Mouse (Mus musculus) intestine, embryonic 16.5 days (tissue): ENCODE results near the gene Apobec4. TPM values are rescaled to one million over a fixed set of nuclear protein-coding genes. Genes with fewer than 3 reads are reported as not detected.

Experiments used
- ATAC-seq: fragments of 200-750 bp; cut with Nextera tagmentation; 2 replicates; pipeline ENCODE4 v1.8.0; 2017; ENCODE audit warnings: moderate TSS enrichment, moderate library complexity
- H3K27ac ChIP-seq: fragments of 300-500 bp; sonication (generic); 2 replicates; pipeline ENCODE4 v1.5.1; 2014; ENCODE audit warnings: mild to moderate bottlenecking, low read length
- H3K27me3 ChIP-seq: fragments of 300-500 bp; sonication (generic); replicated peaks from 2 replicates; pipeline ENCODE4 v1.6.1; 2014; ENCODE audit warnings: low read length, control low read depth, mixed read lengths; ENCODE audit not compliant: control insufficient read depth, insufficient read depth
- H3K36me3 ChIP-seq: fragments of 300-500 bp; sonication (generic); 2 replicates; pipeline ENCODE4 v1.6.1; 2014; ENCODE audit warnings: low read length, control low read depth; ENCODE audit not compliant: control insufficient read depth, insufficient read depth
- H3K4me1 ChIP-seq: fragments of 300-500 bp; sonication (generic); 2 replicates; pipeline ENCODE4 v1.6.1; 2014; ENCODE audit warnings: low read length, control low read depth, mixed read lengths; ENCODE audit not compliant: control insufficient read depth, insufficient read depth
- H3K4me2 ChIP-seq: fragments of 300-500 bp; sonication (generic); 2 replicates; pipeline ENCODE4 v1.6.1; 2014; ENCODE audit warnings: low read depth, low read length, control low read depth
- H3K4me3 ChIP-seq: fragments of 300-500 bp; sonication (generic); 2 replicates; pipeline ENCODE4 v1.5.1; 2014; ENCODE audit warnings: mild to moderate bottlenecking, low read length
- H3K9ac ChIP-seq: fragments of 300-500 bp; sonication (generic); 2 replicates; pipeline ENCODE4 v1.6.1; 2014; ENCODE audit warnings: low read depth, low read length
- H3K9me3 ChIP-seq: fragments of 300-500 bp; sonication (generic); 2 replicates; pipeline ENCODE4 v1.6.1; 2016; ENCODE audit warnings: low read length, control low read depth; ENCODE audit not compliant: control insufficient read depth
- WGBS: fragments of 180-500 bp; shearing (Covaris S2); extraction: QIAGEN DNeasy Blood & Tissue Kit; methylation state at CpG from one replicate; pipeline ENCODE4 v1.1.7; 2014; 5-methylcytosine and 5-hydroxymethylcytosine counted together
- polyA plus RNA-seq: library from polyadenylated mRNA; unstranded; fragments of >200 nt; fragmentation: Nextera tagmentation; extraction: Ambion mirVana; gene quantifications from 2 replicates; pipeline ENCODE4 v1.2.1, GENCODE M21; 2015

Gene Apobec4
- polyA plus RNA-seq, 1 experiment from 2014 or later, result not detected

DNA sequence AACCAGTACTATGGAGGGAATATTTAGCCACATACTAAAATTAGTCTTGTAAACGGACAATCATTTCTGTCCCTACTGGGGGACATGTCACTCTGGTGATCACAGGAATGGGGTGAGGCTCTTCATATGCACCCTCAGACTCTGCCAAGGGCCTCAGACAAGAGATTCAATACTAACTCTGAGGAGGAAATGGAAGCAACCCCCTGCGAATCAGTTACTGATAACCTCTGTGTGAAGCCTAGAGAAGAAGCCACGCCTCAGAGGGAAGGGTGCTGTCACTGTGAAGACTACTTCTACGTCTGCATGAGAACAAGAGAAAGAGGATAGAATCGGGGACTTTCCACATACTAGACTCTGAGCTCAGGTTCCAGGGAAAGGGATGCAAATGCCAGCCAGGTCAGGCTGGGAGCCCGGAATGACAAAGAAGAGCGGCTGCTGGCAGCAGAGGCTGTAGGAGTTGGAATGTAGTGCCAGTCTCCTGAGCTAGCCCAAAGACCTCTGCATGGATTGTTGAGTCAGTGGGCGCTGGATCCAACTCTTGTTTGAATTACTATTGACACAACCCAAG, 45.4 kb downstream of the Apobec4 start:
- no peaks in the 10 kb centered on the region for H3K27me3 ChIP-seq
- H3K9ac ChIP-seq, result no peak overlapping the region
- WGBS, result 60% methylated on average over 8 of the region's 8 CpGs
- H3K4me1 ChIP-seq, result peaks cover 18% of the 10 kb centered on the region
- no peak for ATAC-seq
- H3K9me3 ChIP-seq, result no peaks in the 10 kb centered on the region
- no peaks in the 10 kb centered on the region for H3K36me3 ChIP-seq
- no peak overlapping the region for H3K27ac ChIP-seq
- H3K4me2 ChIP-seq, result no peak overlapping the region
- no peak overlapping the region for H3K4me3 ChIP-seq

DNA sequence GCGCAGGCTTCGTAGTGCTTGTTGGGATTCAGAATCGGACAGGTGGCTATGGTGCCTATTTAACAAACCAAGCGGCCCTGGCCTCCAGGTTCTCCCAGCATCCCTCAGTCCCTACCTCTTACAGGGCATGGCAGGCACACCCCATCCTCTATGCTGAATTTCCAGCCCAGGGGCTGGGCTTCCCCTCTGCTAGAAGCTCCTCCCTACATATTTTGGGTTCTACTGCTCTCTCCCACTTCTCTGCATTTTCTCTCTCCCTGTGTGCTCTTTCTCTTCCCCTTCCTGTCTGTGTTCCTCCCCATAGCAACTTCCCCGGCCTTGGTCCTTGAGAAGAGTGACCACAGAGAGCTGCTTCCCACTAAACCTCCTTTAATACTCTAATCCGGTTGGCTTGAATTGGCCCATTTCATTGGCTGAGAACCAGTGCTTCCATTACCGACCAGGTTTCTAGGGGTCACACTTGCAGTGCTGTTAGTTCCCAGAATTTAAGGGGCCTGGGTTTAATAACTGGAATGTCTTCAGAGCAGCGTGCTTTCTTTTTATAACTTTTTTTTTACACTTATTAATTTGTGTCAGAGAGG, 46.4 kb downstream of the Apobec4 start:
- Histone ChIP-seq H3K9me3 (no peaks in the 10 kb centered on the region), H3K27me3 (no peaks in the 10 kb centered on the region), H3K36me3 (no peaks in the 10 kb centered on the region), H3K4me1 (peaks cover 11% of the 10 kb centered on the region), H3K4me2 (no peak overlapping the region), H3K4me3 (no peak overlapping the region), H3K9ac (no peak overlapping the region), H3K27ac (no peak overlapping the region)
- WGBS, result 83% methylated on average over 8 of the region's 8 CpGs
- ATAC-seq, result no peak

DNA sequence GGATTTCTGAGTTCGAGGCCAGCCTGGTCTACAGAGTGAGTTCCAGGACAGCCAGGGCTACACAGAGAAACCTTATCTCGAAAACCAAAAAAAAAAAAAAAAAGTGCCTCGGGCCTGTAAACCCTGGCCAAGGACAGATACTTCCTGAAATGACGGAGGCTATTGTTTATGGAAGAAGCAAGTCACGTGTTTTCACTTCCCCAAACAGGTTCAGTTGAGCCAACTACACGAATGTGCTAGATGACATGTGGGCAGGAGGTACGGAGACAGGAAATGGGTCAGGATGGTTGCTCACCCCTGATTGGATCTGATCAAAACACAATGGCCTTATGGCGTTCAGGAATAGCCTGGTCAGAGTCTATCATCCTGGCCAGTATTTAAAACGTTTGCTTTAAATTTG, 47.8 kb downstream of the Apobec4 start:
- no peak for ATAC-seq

DNA sequence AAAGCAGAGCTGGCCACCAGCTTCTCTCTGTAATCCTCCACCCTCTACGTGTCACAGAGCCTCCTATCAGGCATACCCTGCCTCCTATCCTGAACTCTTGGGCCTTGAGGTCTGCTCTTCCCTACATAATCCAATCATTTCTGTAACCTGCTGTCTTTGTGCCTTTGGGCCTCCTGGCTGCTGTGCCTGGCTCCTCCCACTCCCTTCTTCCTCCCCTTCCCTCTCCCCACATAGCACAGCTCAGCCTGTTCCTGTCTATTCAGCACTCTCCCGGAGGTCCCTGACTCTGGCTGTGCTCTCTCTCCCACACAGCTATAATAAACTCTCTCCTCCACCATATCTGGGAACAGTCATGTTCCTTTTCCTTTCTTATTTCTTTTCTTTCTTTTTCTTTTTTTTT, 49.5 kb downstream of the Apobec4 start, which contains the start of gene Ncf2:
TSS of gene Ncf2 (plus strand) at position 298 of the 400 bp plus-strand sequence.
- Histone ChIP-seq H3K4me3 (no peak within 1 kb of the TSS), H3K4me2 (no peak within 1 kb of the TSS), H3K9ac (no peak within 1 kb of the TSS), H3K4me1 (peaks cover 11% of the 10 kb centered on the region), H3K27me3 (no peaks in the 10 kb centered on the region), H3K27ac (peak within 1 kb of the TSS; percentile 46; the same call in 1 of the 2 replicates), H3K9me3 (no peaks in the 10 kb centered on the region), H3K36me3 (no peaks in the 10 kb centered on the region)
- peak; percentile 86 for ATAC-seq
- WGBS, result 21% methylated on average over 2 of the region's 2 CpGs

More for the DNA sequence above, 47.8 kb downstream of the Apobec4 start:
- 54% methylated on average over 9 of the region's 9 CpGs for WGBS
- no peak overlapping the region for H3K9ac ChIP-seq
- H3K36me3 ChIP-seq, result no peaks in the 10 kb centered on the region
- no peak overlapping the region for H3K4me2 ChIP-seq
- peaks cover 11% of the 10 kb centered on the region for H3K4me1 ChIP-seq
- H3K27ac ChIP-seq, result no peak overlapping the region
- H3K4me3 ChIP-seq, result no peak overlapping the region
- no peaks in the 10 kb centered on the region for H3K27me3 ChIP-seq
- no peaks in the 10 kb centered on the region for H3K9me3 ChIP-seq

DNA sequence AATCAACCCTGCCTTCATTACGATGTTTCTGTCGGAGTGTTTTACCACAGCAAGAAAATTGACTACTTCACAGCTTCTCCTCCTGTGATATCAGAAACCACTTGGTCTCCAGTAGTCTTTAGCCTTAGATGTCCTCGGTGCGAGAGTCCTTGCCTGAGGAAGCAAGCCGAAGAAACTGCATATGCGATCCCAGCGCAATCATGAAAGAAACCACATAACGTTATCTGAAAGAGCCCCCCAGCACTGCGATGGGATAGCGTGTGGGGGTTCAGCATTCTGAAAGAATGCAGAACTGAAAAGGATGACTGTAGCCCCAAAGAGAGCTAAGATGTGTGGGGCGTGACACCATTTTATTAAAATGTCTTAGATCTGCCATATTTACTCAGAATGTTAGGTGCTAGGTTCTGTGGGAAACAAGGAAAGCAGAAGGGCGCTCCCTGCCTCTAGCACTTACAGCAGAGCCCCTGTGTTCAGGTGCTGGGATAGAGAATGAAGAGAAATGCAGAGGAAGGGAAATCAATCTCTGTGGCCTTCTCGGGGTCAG, 50.4 kb downstream of the Apobec4 start:
- H3K27me3 ChIP-seq, result no peaks in the 10 kb centered on the region
- H3K4me3 ChIP-seq, result no peak overlapping the region
- no peak overlapping the region for H3K4me2 ChIP-seq
- no peaks in the 10 kb centered on the region for H3K9me3 ChIP-seq
- WGBS, result 87% methylated on average over 13 of the region's 13 CpGs
- no peak overlapping the region for H3K27ac ChIP-seq
- ATAC-seq, result no peak
- H3K36me3 ChIP-seq, result no peaks in the 10 kb centered on the region
- no peak overlapping the region for H3K9ac ChIP-seq
- H3K4me1 ChIP-seq, result peaks cover 11% of the 10 kb centered on the region

DNA sequence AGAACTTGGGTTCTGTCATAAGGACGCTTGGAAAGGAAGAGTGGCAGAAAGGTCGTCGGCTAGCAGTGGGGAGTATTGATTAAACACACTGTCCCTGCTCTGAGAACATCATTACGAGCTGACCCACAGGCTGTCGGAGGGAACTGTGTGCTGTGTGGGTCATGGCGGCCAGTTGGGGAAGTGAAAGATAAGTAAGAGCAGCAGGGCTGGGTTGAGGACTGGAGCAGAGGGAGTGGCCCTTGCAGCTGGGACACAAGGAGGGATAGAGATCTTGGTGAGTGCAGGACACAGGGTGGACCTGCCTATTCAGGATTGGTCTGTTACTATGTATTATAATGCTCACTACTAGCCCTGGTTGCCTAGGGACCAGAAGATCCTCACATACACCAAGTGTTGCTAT, 54.6 kb downstream of the Apobec4 start:
- 73% methylated on average over 6 of the region's 6 CpGs for WGBS
- no peak overlapping the region for H3K4me3 ChIP-seq
- no peak overlapping the region for H3K4me2 ChIP-seq
- no peak overlapping the region for H3K9ac ChIP-seq
- peaks cover 8% of the 10 kb centered on the region for H3K4me1 ChIP-seq
- no peaks in the 10 kb centered on the region for H3K27me3 ChIP-seq
- H3K36me3 ChIP-seq, result no peaks in the 10 kb centered on the region
- H3K27ac ChIP-seq, result no peak overlapping the region
- no peaks in the 10 kb centered on the region for H3K9me3 ChIP-seq
- ATAC-seq, result no peak

Other genes with a start within 250 kb of the Apobec4 start
- 45.4 and 45.8 TPM in 2 replicates for gene Rgl1, start 15.8 kb downstream of the Apobec4 start, polyA plus RNA-seq
- gene Arpc5, start 16.0 kb downstream of the Apobec4 start, polyA plus RNA-seq, result 372 and 389 TPM in 2 replicates
- 10.6 and 13.0 TPM in 2 replicates for gene Ncf2, start 49.6 kb downstream of the Apobec4 start, polyA plus RNA-seq
- 17.1 and 17.8 TPM in 2 replicates for gene Smg7, start 152.1 kb downstream of the Apobec4 start, polyA plus RNA-seq
- 1.3 and 1.9 TPM in 2 replicates for gene Nmnat2, start 204.4 kb downstream of the Apobec4 start, polyA plus RNA-seq